Mouse (Mus musculus) kidney, embryonic 16.5 days (tissue): Measurements from ENCODE around the gene Tagln2. TPM values are rescaled to one million over a fixed set of nuclear protein-coding genes. Genes with fewer than 3 reads are reported as not detected.
A peak's percentile ranks its signal among the peaks of the same experiment; 100 is the strongest.

ENCODE experiments used
- ATAC-seq: fragments of 200-750 bp; cut with Nextera tagmentation; 2 replicates; pipeline ENCODE4 v1.8.0; 2017; ENCODE audit warnings: moderate TSS enrichment; ENCODE audit not compliant: low FRiP score, low TSS enrichment
- H3K27ac ChIP-seq: fragments of 300-500 bp; sonication (generic); 2 replicates; pipeline ENCODE4 v1.5.1; 2014; ENCODE audit warnings: low read length
- H3K27me3 ChIP-seq: fragments of 300-500 bp; sonication (generic); 2 replicates; pipeline ENCODE4 v1.6.1; 2014; ENCODE audit warnings: low read length, control low read depth, mixed read lengths; ENCODE audit not compliant: insufficient read depth
- H3K36me3 ChIP-seq: fragments of 300-500 bp; sonication (generic); 2 replicates; pipeline ENCODE4 v1.6.1; 2014; ENCODE audit warnings: low read length, control low read depth, mixed read lengths; ENCODE audit not compliant: insufficient read depth
- H3K4me1 ChIP-seq: fragments of 300-500 bp; sonication (generic); 2 replicates; pipeline ENCODE4 v1.6.1; 2014; ENCODE audit warnings: low read length, control low read depth, mixed read lengths; ENCODE audit not compliant: insufficient read depth
- H3K4me2 ChIP-seq: fragments of 300-500 bp; sonication (generic); replicated peaks from 2 replicates; pipeline ENCODE4 v1.6.1; 2014; ENCODE audit warnings: low read depth, low read length
- H3K4me3 ChIP-seq: fragments of 300-500 bp; sonication (generic); 2 replicates; pipeline ENCODE4 v1.5.1; 2014; ENCODE audit warnings: mild to moderate bottlenecking, low read length
- H3K9ac ChIP-seq: fragments of 300-500 bp; sonication (generic); replicated peaks from 2 replicates; pipeline ENCODE4 v1.6.1; 2014; ENCODE audit warnings: low read length
- H3K9me3 ChIP-seq: fragments of 300-500 bp; sonication (generic); 2 replicates; pipeline ENCODE4 v1.6.1; 2016; ENCODE audit warnings: low read length, control low read depth
- WGBS: fragments of 180-500 bp; shearing (Covaris S2); extraction: QIAGEN DNeasy Blood & Tissue Kit; methylation state at CpG from one replicate; pipeline ENCODE4 v1.1.7; 2014; 5-methylcytosine and 5-hydroxymethylcytosine counted together
- polyA plus RNA-seq: library from polyadenylated mRNA; unstranded; fragments of >200 nt; fragmentation: Nextera tagmentation; extraction: Ambion mirVana; gene quantifications from 2 replicates; pipeline ENCODE4 v1.2.1, GENCODE M21; 2015

Gene Tagln2
- 280 and 282 TPM in 2 replicates for polyA plus RNA-seq

GRCm38 (mm10) chr1:172499765-172500441, at the start of gene Tagln2:
TSS of gene Tagln2 (plus strand) at chr1:172500047.
- peak; percentile 81 for ATAC-seq
- H3K4me2 ChIP-seq, result peak within 1 kb of the TSS; percentile 70
- peak within 1 kb of the TSS; percentile 78 for H3K4me3 ChIP-seq
- H3K9ac ChIP-seq, result peak within 1 kb of the TSS; percentile 69
- peak within 1 kb of the TSS; percentile 94 for H3K27ac ChIP-seq
- H3K9me3 ChIP-seq, result no peaks in the 10 kb centered on the region
- 1% methylated on average over 30 of the region's 30 CpGs for WGBS
- no peaks in the 10 kb centered on the region for H3K27me3 ChIP-seq
- peaks cover 24% of the 10 kb centered on the region for H3K36me3 ChIP-seq
- peaks cover 43% of the 10 kb centered on the region for H3K4me1 ChIP-seq

- 61% methylated on average over 2 of the region's 2 CpGs for WGBS
Observed at GRCm38 (mm10) chr1:172450226-172450625, 49.6 kb upstream of the Tagln2 start.

GRCm38 (mm10) chr1:172450848-172451470, 48.9 kb upstream of the Tagln2 start:
- H3K4me2 ChIP-seq, result no peak overlapping the region
- peaks cover 5% of the 10 kb centered on the region; the same call in 1 of the 2 replicates for H3K4me1 ChIP-seq
- H3K9me3 ChIP-seq, result no peaks in the 10 kb centered on the region
- H3K27me3 ChIP-seq, result no peaks in the 10 kb centered on the region
- peak; percentile 40; the same call in 1 of the 2 replicates for ATAC-seq
- H3K36me3 ChIP-seq, result no peaks in the 10 kb centered on the region
- H3K9ac ChIP-seq, result no peak overlapping the region
- no peak overlapping the region for H3K4me3 ChIP-seq
- WGBS, result 31% methylated on average over 17 of the region's 17 CpGs
- H3K27ac ChIP-seq, result no peak overlapping the region

More at GRCm38 (mm10) chr1:172450226-172450625, 49.6 kb upstream of the Tagln2 start:
- H3K9me3 ChIP-seq, result no peaks in the 10 kb centered on the region
- H3K36me3 ChIP-seq, result no peaks in the 10 kb centered on the region
- no peak overlapping the region for H3K4me3 ChIP-seq
- H3K4me2 ChIP-seq, result no peak overlapping the region
- no peak overlapping the region for H3K9ac ChIP-seq
- no peak for ATAC-seq
- H3K27ac ChIP-seq, result no peak overlapping the region
- H3K4me1 ChIP-seq, result peaks cover 5% of the 10 kb centered on the region; the same call in 1 of the 2 replicates
- no peaks in the 10 kb centered on the region for H3K27me3 ChIP-seq

- Histone ChIP-seq H3K4me1 (peaks cover 5% of the 10 kb centered on the region; the same call in 1 of the 2 replicates), H3K9ac (no peak overlapping the region), H3K36me3 (no peaks in the 10 kb centered on the region), H3K4me3 (no peak overlapping the region), H3K9me3 (no peaks in the 10 kb centered on the region), H3K4me2 (no peak overlapping the region), H3K27ac (no peak overlapping the region), H3K27me3 (no peaks in the 10 kb centered on the region)
- ATAC-seq, result no peak
- WGBS, result 51% methylated on average over 2 of the region's 2 CpGs
Observed at GRCm38 (mm10) chr1:172452911-172453310, 46.9 kb upstream of the Tagln2 start.

- H3K4me2 ChIP-seq, result no peak overlapping the region
- H3K27me3 ChIP-seq, result no peaks in the 10 kb centered on the region
- no peak overlapping the region for H3K27ac ChIP-seq
- H3K4me1 ChIP-seq, result peaks cover 5% of the 10 kb centered on the region; the same call in 1 of the 2 replicates
- WGBS, result 97% methylated on average over 2 of the region's 2 CpGs
- no peak for ATAC-seq
- H3K4me3 ChIP-seq, result no peak overlapping the region
- H3K36me3 ChIP-seq, result no peaks in the 10 kb centered on the region
- H3K9me3 ChIP-seq, result no peaks in the 10 kb centered on the region
- H3K9ac ChIP-seq, result no peak overlapping the region
Observed at GRCm38 (mm10) chr1:172453810-172454209, 46.0 kb upstream of the Tagln2 start.

GRCm38 (mm10) chr1:172455416-172455815, 44.4 kb upstream of the Tagln2 start:
- Histone ChIP-seq H3K9me3 (no peaks in the 10 kb centered on the region), H3K4me1 (peaks cover 5% of the 10 kb centered on the region; the same call in 1 of the 2 replicates), H3K4me2 (no peak overlapping the region), H3K27ac (no peak overlapping the region), H3K4me3 (no peak overlapping the region), H3K9ac (no peak overlapping the region), H3K36me3 (no peaks in the 10 kb centered on the region), H3K27me3 (no peaks in the 10 kb centered on the region)
- 31% methylated on average over 4 of the region's 4 CpGs for WGBS
- no peak for ATAC-seq

GRCm38 (mm10) chr1:172456001-172456677, 43.7 kb upstream of the Tagln2 start:
- Histone ChIP-seq H3K4me2 (no peak overlapping the region), H3K4me1 (peaks cover 1% of the 10 kb centered on the region; the same call in 1 of the 2 replicates), H3K4me3 (no peak overlapping the region), H3K9ac (no peak overlapping the region), H3K27ac (no peak overlapping the region), H3K36me3 (no peaks in the 10 kb centered on the region), H3K9me3 (no peaks in the 10 kb centered on the region), H3K27me3 (no peaks in the 10 kb centered on the region)
- WGBS, result 70% methylated on average over 7 of the region's 7 CpGs
- no peak for ATAC-seq

- Histone ChIP-seq H3K27ac (no peak overlapping the region), H3K4me3 (no peak overlapping the region), H3K36me3 (no peaks in the 10 kb centered on the region), H3K9me3 (no peaks in the 10 kb centered on the region), H3K4me1 (no peaks in the 10 kb centered on the region), H3K4me2 (no peak overlapping the region), H3K9ac (no peak overlapping the region), H3K27me3 (no peaks in the 10 kb centered on the region)
- WGBS, result 85% methylated on average over 3 of the region's 3 CpGs
- no peak for ATAC-seq
Observed at GRCm38 (mm10) chr1:172457196-172457595, 42.7 kb upstream of the Tagln2 start.

- Histone ChIP-seq H3K27me3 (no peaks in the 10 kb centered on the region), H3K4me3 (no peak overlapping the region), H3K9me3 (no peaks in the 10 kb centered on the region), H3K36me3 (no peaks in the 10 kb centered on the region), H3K4me2 (no peak overlapping the region), H3K4me1 (no peaks in the 10 kb centered on the region), H3K9ac (no peak overlapping the region), H3K27ac (no peak overlapping the region)
- WGBS, result 85% methylated on average over 3 of the region's 3 CpGs
- no peak for ATAC-seq
Observed at GRCm38 (mm10) chr1:172458041-172458440, 41.8 kb upstream of the Tagln2 start.
